Mouse (Mus musculus) myocyte (in vitro differentiated cells): ENCODE results near the gene Tedc1. TPM values are rescaled to one million over a fixed set of nuclear protein-coding genes. Genes with fewer than 3 reads are reported as not detected.
A peak's percentile ranks its signal among the peaks of the same experiment; 100 is the strongest.

Experiments
- H3K27me3 ChIP-seq: one replicate; pipeline ENCODE4 v1.6.1; 2011; ENCODE audit not compliant: control insufficient read depth, insufficient read depth, insufficient read length
- H3K36me3 ChIP-seq: one replicate; pipeline ENCODE4 v1.6.1; 2011; ENCODE audit not compliant: control insufficient read depth, insufficient read depth
- H3K4me2 ChIP-seq: one replicate; pipeline ENCODE4 v1.6.1; 2011; ENCODE audit warnings: low read depth, control low read depth
- H3K4me3 ChIP-seq: one replicate; pipeline ENCODE4 v1.5.1; 2011; ENCODE audit warnings: mild to moderate bottlenecking, control low read depth, moderate library complexity
- H3K79me2 ChIP-seq: one replicate; pipeline ENCODE4 v1.6.1; 2011; ENCODE audit not compliant: control insufficient read depth, insufficient read depth
- H3ac ChIP-seq: one replicate; pipeline ENCODE4 v1.6.1; 2011; ENCODE audit not compliant: control insufficient read depth, insufficient read length
- CEBPB ChIP-seq: IDR thresholded peaks from 2 replicates; pipeline ENCODE4 v1.6.1; 2011; ENCODE audit warnings: mild to moderate bottlenecking, moderate library complexity; ENCODE audit not compliant: poor library complexity, insufficient read depth, severe bottlenecking
- E2F4 ChIP-seq: IDR thresholded peaks from one replicate; pipeline ENCODE4 v1.6.1; 2011; ENCODE audit warnings: mild to moderate bottlenecking, control low read depth, moderate library complexity; ENCODE audit not compliant: insufficient read depth
- MAX ChIP-seq: IDR thresholded peaks from one replicate; pipeline ENCODE4 v1.6.1; 2011; ENCODE audit warnings: low read depth, mild to moderate bottlenecking, control low read depth
- MYOD1 ChIP-seq, 3 experiments: IDR thresholded peaks; one replicate each; pipeline ENCODE4 v1.6.1; 2011; ENCODE audit warnings: control low read depth in 2 of 3, low read depth in 2 of 3, mild to moderate bottlenecking in 2 of 3, moderate library complexity in 1 of 3; ENCODE audit not compliant: insufficient read length in 2 of 3, control insufficient read depth in 1 of 3
- MYOG ChIP-seq, 3 experiments: IDR thresholded peaks; one replicate each; pipeline ENCODE4 v1.6.1; 2011; ENCODE audit warnings: control low read depth in 2 of 3, low read depth in 2 of 3, mild to moderate bottlenecking in 2 of 3; ENCODE audit not compliant: insufficient read length in 2 of 3, control insufficient read depth in 1 of 3, insufficient read depth in 1 of 3
- POLR2A ChIP-seq: IDR thresholded peaks from one replicate; pipeline ENCODE4 v1.6.1; 2011; ENCODE audit warnings: low read depth, mild to moderate bottlenecking, control low read depth, moderate library complexity; ENCODE audit not compliant: insufficient read length
- POLR2AphosphoS2 ChIP-seq: IDR thresholded peaks from one replicate; pipeline ENCODE4 v1.6.1; 2011; ENCODE audit warnings: low read depth, control low read depth; ENCODE audit not compliant: insufficient read length
- REST ChIP-seq: IDR thresholded peaks from one replicate; pipeline ENCODE4 v1.6.1; 2011; ENCODE audit warnings: mild to moderate bottlenecking, control low read depth, moderate library complexity; ENCODE audit not compliant: insufficient read depth, insufficient read length
- SRF ChIP-seq: IDR thresholded peaks from one replicate; pipeline ENCODE4 v1.6.1; 2011; ENCODE audit warnings: low read depth; ENCODE audit not compliant: control insufficient read depth, insufficient read length
- TCF12 ChIP-seq: IDR thresholded peaks from one replicate; pipeline ENCODE4 v1.6.1; 2011; ENCODE audit warnings: mild to moderate bottlenecking, control low read depth; ENCODE audit not compliant: poor library complexity, insufficient read depth, severe bottlenecking
- TCF3 ChIP-seq: IDR thresholded peaks from one replicate; pipeline ENCODE4 v1.6.1; 2011; ENCODE audit warnings: low read depth, control low read depth; ENCODE audit not compliant: insufficient read length
- USF1 ChIP-seq: IDR thresholded peaks from one replicate; pipeline ENCODE4 v1.6.1; 2011; ENCODE audit warnings: low read depth, mild to moderate bottlenecking, control low read depth, moderate library complexity
- polyA plus RNA-seq: library from polyadenylated mRNA; unstranded; fragments of >200 nt; fragmentation: generic; extraction: Trizol; gene quantifications from one replicate; pipeline ENCODE4 v1.2.1, GENCODE M21; 2012; ENCODE audit warnings: missing spikeins

Tedc1 gene
- polyA plus RNA-seq, 1 experiment = 6.6 TPM

DNA sequence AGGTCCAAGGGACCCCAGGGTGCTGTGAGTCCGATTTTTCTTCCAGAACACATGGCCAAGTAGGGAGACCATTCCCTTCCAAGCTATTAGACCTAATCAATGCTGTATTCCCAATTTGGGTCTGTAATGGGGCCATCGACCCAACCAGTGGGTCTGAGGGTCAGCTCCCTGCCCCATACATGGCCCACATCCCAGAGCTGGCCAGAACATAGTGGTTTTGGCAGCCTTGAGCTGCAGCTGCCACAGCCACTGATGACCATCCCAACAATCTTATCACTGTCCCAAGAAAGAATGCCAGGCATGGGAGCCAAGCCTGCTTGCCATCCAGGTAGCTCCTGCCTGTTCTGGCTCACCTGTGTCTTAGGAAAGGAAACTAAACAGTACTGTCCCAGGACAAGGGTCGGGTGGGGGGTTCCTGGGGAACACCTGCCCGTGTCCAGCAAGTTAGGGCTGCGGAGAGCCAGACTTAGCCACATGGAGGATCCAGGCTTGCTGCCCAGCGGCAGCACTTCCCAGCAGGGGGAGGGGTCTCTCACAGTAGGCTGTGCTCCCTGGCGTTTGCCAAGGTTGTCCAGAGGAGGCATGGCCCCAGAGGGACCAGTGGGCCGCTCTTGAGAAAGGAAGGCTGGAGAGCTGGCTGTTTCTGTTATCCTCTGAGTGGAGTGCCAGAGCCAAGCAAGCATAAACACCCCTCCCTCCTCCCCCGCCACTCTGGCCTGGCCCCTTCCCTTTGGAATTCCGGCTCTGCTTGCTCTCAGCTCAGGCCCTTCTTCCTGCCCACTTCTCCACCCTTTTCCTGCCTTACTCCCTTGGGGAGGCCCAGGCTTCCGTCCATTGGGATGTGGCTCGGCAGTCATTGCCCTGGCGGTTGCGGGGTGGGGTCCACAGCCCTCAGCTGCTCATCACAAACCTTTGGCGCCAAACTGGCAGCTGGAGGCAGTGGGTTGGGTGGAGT is 13.9 kb upstream of the Tedc1 start:
- Histone ChIP-seq H3K4me3 (peak overlapping the region; percentile 93), H3K36me3 (peaks cover 23% of the 10 kb centered on the region), H3K27me3 (no peaks in the 10 kb centered on the region), H3ac (peak overlapping the region; percentile 31), H3K4me2 (peak overlapping the region; percentile 96), H3K79me2 (peaks cover 33% of the 10 kb centered on the region)
- peak; percentile 82 to 97 (median 92) for TF ChIP-seq MYOG (IDR thresholded peaks at IDR 0.05; ENCODE audit: control insufficient read depth in 1 of 3, insufficient read depth in 1 of 3, insufficient read length in 2 of 3, low read depth in 2 of 3)
- TF ChIP-seq POLR2AphosphoS2 = peak; percentile 62
- TF ChIP-seq TCF3 = peak; percentile 78
- peak; percentile 48 for TF ChIP-seq POLR2A
- no peak for TF ChIP-seq E2F4
- TF ChIP-seq MYOD1 (IDR thresholded peaks at IDR 0.05; ENCODE audit: control insufficient read depth in 1 of 3, insufficient read length in 2 of 3, low read depth in 2 of 3) = peak; percentile 71 to 97 (median 96)
- TF ChIP-seq TCF12 = no peak

DNA sequence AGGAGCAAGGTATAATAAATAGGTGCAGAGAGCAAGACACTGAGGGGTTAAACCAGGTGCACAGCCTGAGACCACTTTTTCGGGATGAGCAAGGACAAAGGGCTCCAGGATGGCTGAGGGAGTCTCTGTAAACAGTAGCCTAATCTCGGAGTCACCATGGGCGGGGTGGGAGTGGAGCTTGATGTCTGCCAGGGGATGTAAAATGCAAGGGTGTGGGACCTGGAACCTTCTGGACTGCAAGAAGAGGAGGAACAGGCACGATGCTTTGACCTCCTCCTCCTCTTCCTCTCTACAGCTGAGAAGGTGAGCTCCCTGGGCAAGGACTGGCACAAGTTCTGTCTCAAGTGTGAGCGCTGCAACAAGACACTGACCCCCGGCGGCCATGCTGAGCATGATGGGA is 13.1 kb upstream of the Tedc1 start:
- TF ChIP-seq TCF3 (no peak), MAX (no peak), MYOD1 (IDR thresholded peaks at IDR 0.05; ENCODE audit: control insufficient read depth in 1 of 3, insufficient read length in 2 of 3, low read depth in 2 of 3) (no peak), USF1 (no peak), TCF12 (no peak), SRF (no peak), E2F4 (no peak), POLR2AphosphoS2 (peak; percentile 16), MYOG (IDR thresholded peaks at IDR 0.05; ENCODE audit: control insufficient read depth in 1 of 3, insufficient read depth in 1 of 3, insufficient read length in 2 of 3, low read depth in 2 of 3) (no peak), POLR2A (peak; percentile 19), CEBPB (no peak), REST (no peak)
- peak overlapping the region; percentile 96 for H3K4me2 ChIP-seq
- H3K36me3 ChIP-seq = peaks cover 23% of the 10 kb centered on the region
- peaks cover 33% of the 10 kb centered on the region for H3K79me2 ChIP-seq
- no peaks in the 10 kb centered on the region for H3K27me3 ChIP-seq
- peak overlapping the region; percentile 31 for H3ac ChIP-seq
- H3K4me3 ChIP-seq = peak overlapping the region; percentile 93

DNA sequence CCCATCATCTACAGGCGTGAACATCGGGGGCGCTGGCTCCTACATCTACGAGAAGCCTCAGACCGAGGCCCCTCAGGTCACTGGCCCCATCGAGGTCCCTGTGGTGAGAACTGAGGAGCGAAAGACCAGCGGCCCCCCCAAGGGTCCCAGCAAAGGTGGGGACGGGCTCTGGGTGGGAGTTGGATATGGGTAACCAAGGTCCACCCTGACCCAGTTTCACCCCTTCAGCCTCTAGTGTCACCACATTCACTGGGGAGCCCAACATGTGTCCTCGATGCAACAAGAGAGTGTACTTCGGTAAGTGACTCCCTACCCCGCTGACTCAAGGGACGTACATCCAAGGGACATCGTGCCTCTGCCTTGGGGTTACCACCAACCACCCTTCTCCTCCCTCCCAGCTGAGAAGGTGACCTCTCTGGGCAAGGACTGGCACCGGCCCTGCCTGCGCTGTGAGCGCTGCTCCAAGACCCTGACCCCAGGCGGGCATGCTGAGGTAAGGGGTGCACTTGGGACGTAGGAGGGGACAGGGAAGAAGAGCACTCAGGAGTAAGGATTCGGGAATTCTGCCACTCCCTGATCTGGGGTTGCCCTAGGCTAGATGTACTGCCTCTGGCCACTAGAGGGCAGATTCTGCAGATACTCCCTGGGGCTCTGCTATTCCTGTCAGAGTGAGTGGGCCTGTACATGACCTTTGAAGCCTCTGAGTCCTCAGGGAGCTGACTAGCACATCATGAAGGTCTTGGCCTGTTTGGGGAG is 12.0 kb upstream of the Tedc1 start:
- H3K36me3 ChIP-seq = peaks cover 23% of the 10 kb centered on the region
- H3K79me2 ChIP-seq = peaks cover 33% of the 10 kb centered on the region
- no peaks in the 10 kb centered on the region for H3K27me3 ChIP-seq
- TF ChIP-seq TCF3 = no peak
- no peak for TF ChIP-seq E2F4
- peak; percentile 44 for TF ChIP-seq POLR2AphosphoS2
- TF ChIP-seq MYOD1 (IDR thresholded peaks at IDR 0.05; ENCODE audit: control insufficient read depth in 1 of 3, insufficient read length in 2 of 3, low read depth in 2 of 3) = peak in 1 of 3 experiments; percentile 1
- no peak for TF ChIP-seq MAX
- H3K4me3 ChIP-seq = peak overlapping the region; percentile 93
- no peak overlapping the region for H3ac ChIP-seq
- H3K4me2 ChIP-seq = peak overlapping the region; percentile 96

DNA sequence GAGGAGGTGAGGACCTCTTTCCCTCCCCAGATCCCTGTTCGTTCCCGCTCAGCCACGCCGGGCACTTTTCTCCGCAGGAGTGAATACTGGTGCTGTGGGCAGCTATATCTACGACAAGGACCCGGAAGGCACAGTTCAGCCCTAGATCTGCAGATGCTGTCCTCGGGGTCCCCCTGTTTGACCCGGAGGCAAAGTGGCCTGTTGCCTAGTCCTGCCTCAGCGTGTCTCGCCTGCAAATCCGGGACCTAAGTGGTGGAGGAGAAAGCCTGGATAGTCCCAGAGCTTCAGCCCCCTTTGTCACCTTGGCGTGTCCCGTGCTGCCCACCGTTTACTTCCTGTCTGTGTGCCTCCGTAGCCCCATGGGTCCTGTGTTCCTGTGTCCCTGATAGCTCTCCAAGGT is 11.3 kb upstream of the Tedc1 start:
- Histone ChIP-seq H3K27me3 (no peaks in the 10 kb centered on the region), H3K4me3 (peak overlapping the region; percentile 93), H3K36me3 (peaks cover 23% of the 10 kb centered on the region), H3ac (no peak overlapping the region), H3K79me2 (peaks cover 33% of the 10 kb centered on the region), H3K4me2 (peak overlapping the region; percentile 96)
- TF ChIP-seq MAX = no peak
- no peak for TF ChIP-seq TCF3
- no peak for TF ChIP-seq E2F4
- TF ChIP-seq CEBPB = no peak
- no peak for TF ChIP-seq TCF12
- TF ChIP-seq REST = no peak
- no peak for TF ChIP-seq MYOD1 (IDR thresholded peaks at IDR 0.05; ENCODE audit: control insufficient read depth in 1 of 3, insufficient read length in 2 of 3, low read depth in 2 of 3)
- TF ChIP-seq POLR2A = no peak
- TF ChIP-seq SRF = no peak
- TF ChIP-seq MYOG (IDR thresholded peaks at IDR 0.05; ENCODE audit: control insufficient read depth in 1 of 3, insufficient read depth in 1 of 3, insufficient read length in 2 of 3, low read depth in 2 of 3) = no peak
